Mouse (Mus musculus) myocyte (in vitro differentiated cells): Measurements from ENCODE around the gene Cd3g. TPM values are rescaled to one million over a fixed set of nuclear protein-coding genes. Genes with fewer than 3 reads are reported as not detected.

Experiments used
- H3K27me3 ChIP-seq: one replicate; pipeline ENCODE4 v1.6.1; 2011; ENCODE audit not compliant: control insufficient read depth, insufficient read depth, insufficient read length
- H3K36me3 ChIP-seq: one replicate; pipeline ENCODE4 v1.6.1; 2011; ENCODE audit not compliant: control insufficient read depth, insufficient read depth
- H3K4me2 ChIP-seq: one replicate; pipeline ENCODE4 v1.6.1; 2011; ENCODE audit warnings: low read depth, control low read depth
- H3K4me3 ChIP-seq: one replicate; pipeline ENCODE4 v1.5.1; 2011; ENCODE audit warnings: mild to moderate bottlenecking, control low read depth, moderate library complexity
- H3K79me2 ChIP-seq: one replicate; pipeline ENCODE4 v1.6.1; 2011; ENCODE audit not compliant: control insufficient read depth, insufficient read depth
- H3ac ChIP-seq: one replicate; pipeline ENCODE4 v1.6.1; 2011; ENCODE audit not compliant: control insufficient read depth, insufficient read length
- CEBPB ChIP-seq: IDR thresholded peaks from 2 replicates; pipeline ENCODE4 v1.6.1; 2011; ENCODE audit warnings: mild to moderate bottlenecking, moderate library complexity; ENCODE audit not compliant: poor library complexity, insufficient read depth, severe bottlenecking
- E2F4 ChIP-seq: IDR thresholded peaks from one replicate; pipeline ENCODE4 v1.6.1; 2011; ENCODE audit warnings: mild to moderate bottlenecking, control low read depth, moderate library complexity; ENCODE audit not compliant: insufficient read depth
- MAX ChIP-seq: IDR thresholded peaks from one replicate; pipeline ENCODE4 v1.6.1; 2011; ENCODE audit warnings: low read depth, mild to moderate bottlenecking, control low read depth
- MYOD1 ChIP-seq, 3 experiments: IDR thresholded peaks; one replicate each; pipeline ENCODE4 v1.6.1; 2011; ENCODE audit warnings: control low read depth in 2 of 3, low read depth in 2 of 3, mild to moderate bottlenecking in 2 of 3, moderate library complexity in 1 of 3; ENCODE audit not compliant: insufficient read length in 2 of 3, control insufficient read depth in 1 of 3
- MYOG ChIP-seq, 3 experiments: IDR thresholded peaks; one replicate each; pipeline ENCODE4 v1.6.1; 2011; ENCODE audit warnings: control low read depth in 2 of 3, low read depth in 2 of 3, mild to moderate bottlenecking in 2 of 3; ENCODE audit not compliant: insufficient read length in 2 of 3, control insufficient read depth in 1 of 3, insufficient read depth in 1 of 3
- POLR2A ChIP-seq: IDR thresholded peaks from one replicate; pipeline ENCODE4 v1.6.1; 2011; ENCODE audit warnings: low read depth, mild to moderate bottlenecking, control low read depth, moderate library complexity; ENCODE audit not compliant: insufficient read length
- POLR2AphosphoS2 ChIP-seq: IDR thresholded peaks from one replicate; pipeline ENCODE4 v1.6.1; 2011; ENCODE audit warnings: low read depth, control low read depth; ENCODE audit not compliant: insufficient read length
- REST ChIP-seq: IDR thresholded peaks from one replicate; pipeline ENCODE4 v1.6.1; 2011; ENCODE audit warnings: mild to moderate bottlenecking, control low read depth, moderate library complexity; ENCODE audit not compliant: insufficient read depth, insufficient read length
- SRF ChIP-seq: IDR thresholded peaks from one replicate; pipeline ENCODE4 v1.6.1; 2011; ENCODE audit warnings: low read depth; ENCODE audit not compliant: control insufficient read depth, insufficient read length
- TCF12 ChIP-seq: IDR thresholded peaks from one replicate; pipeline ENCODE4 v1.6.1; 2011; ENCODE audit warnings: mild to moderate bottlenecking, control low read depth; ENCODE audit not compliant: poor library complexity, insufficient read depth, severe bottlenecking
- TCF3 ChIP-seq: IDR thresholded peaks from one replicate; pipeline ENCODE4 v1.6.1; 2011; ENCODE audit warnings: low read depth, control low read depth; ENCODE audit not compliant: insufficient read length
- USF1 ChIP-seq: IDR thresholded peaks from one replicate; pipeline ENCODE4 v1.6.1; 2011; ENCODE audit warnings: low read depth, mild to moderate bottlenecking, control low read depth, moderate library complexity
- polyA plus RNA-seq: library from polyadenylated mRNA; unstranded; fragments of >200 nt; fragmentation: generic; extraction: Trizol; gene quantifications from one replicate; pipeline ENCODE4 v1.2.1, GENCODE M21; 2012; ENCODE audit warnings: missing spikeins

Cd3g gene
- polyA plus RNA-seq, 1 experiment: 0.06 TPM

GRCm38 (mm10) chr9:45018031-45018430 lies 37.8 kb upstream of the Cd3g start:
- no peaks in the 10 kb centered on the region for H3K79me2 ChIP-seq
- no peak overlapping the region for H3K4me3 ChIP-seq
- no peaks in the 10 kb centered on the region for H3K36me3 ChIP-seq
- no peak overlapping the region for H3K4me2 ChIP-seq
- H3ac ChIP-seq: no peak overlapping the region
- no peaks in the 10 kb centered on the region for H3K27me3 ChIP-seq
- no peak for TF ChIP-seq TCF12
- no peak for TF ChIP-seq CEBPB
- no peak for TF ChIP-seq MYOD1 (IDR thresholded peaks at IDR 0.05; ENCODE audit: control insufficient read depth in 1 of 3, insufficient read length in 2 of 3, low read depth in 2 of 3)
- TF ChIP-seq MAX: no peak
- TF ChIP-seq POLR2AphosphoS2: no peak
- TF ChIP-seq USF1: no peak

GRCm38 (mm10) chr9:45015841-45016240 lies 35.6 kb upstream of the Cd3g start:
- no peaks in the 10 kb centered on the region for H3K36me3 ChIP-seq
- peaks cover 9% of the 10 kb centered on the region for H3K27me3 ChIP-seq
- H3ac ChIP-seq: no peak overlapping the region
- H3K4me3 ChIP-seq: no peak overlapping the region
- no peak for TF ChIP-seq USF1
- no peak for TF ChIP-seq MYOG (IDR thresholded peaks at IDR 0.05; ENCODE audit: control insufficient read depth in 1 of 3, insufficient read depth in 1 of 3, insufficient read length in 2 of 3, low read depth in 2 of 3)
- no peak for TF ChIP-seq CEBPB
- no peak for TF ChIP-seq E2F4
- TF ChIP-seq SRF: no peak
- no peak for TF ChIP-seq POLR2A
- TF ChIP-seq MYOD1 (IDR thresholded peaks at IDR 0.05; ENCODE audit: control insufficient read depth in 1 of 3, insufficient read length in 2 of 3, low read depth in 2 of 3): no peak
- no peak for TF ChIP-seq MAX
- no peak for TF ChIP-seq POLR2AphosphoS2
- no peak for TF ChIP-seq REST
- no peak for TF ChIP-seq TCF3
- TF ChIP-seq TCF12: no peak
- no peak overlapping the region for H3K4me2 ChIP-seq
- H3K79me2 ChIP-seq: no peaks in the 10 kb centered on the region

- Histone ChIP-seq H3K27me3 (peaks cover 9% of the 10 kb centered on the region), H3ac (no peak overlapping the region), H3K4me2 (no peak overlapping the region), H3K4me3 (no peak overlapping the region), H3K36me3 (no peaks in the 10 kb centered on the region), H3K79me2 (no peaks in the 10 kb centered on the region)
- TF ChIP-seq POLR2AphosphoS2 (no peak), MYOG (IDR thresholded peaks at IDR 0.05; ENCODE audit: control insufficient read depth in 1 of 3, insufficient read depth in 1 of 3, insufficient read length in 2 of 3, low read depth in 2 of 3) (no peak), CEBPB (no peak), E2F4 (no peak), MAX (no peak)
These were observed 34.6 kb upstream of the Cd3g start for GRCm38 (mm10) chr9:45014879-45015278.

GRCm38 (mm10) chr9:45011291-45011690 lies 31.1 kb upstream of the Cd3g start:
- H3K4me3 ChIP-seq: no peak overlapping the region
- no peaks in the 10 kb centered on the region for H3K36me3 ChIP-seq
- TF ChIP-seq USF1 (no peak), POLR2AphosphoS2 (no peak), SRF (no peak), TCF3 (no peak), REST (no peak), MYOG (IDR thresholded peaks at IDR 0.05; ENCODE audit: control insufficient read depth in 1 of 3, insufficient read depth in 1 of 3, insufficient read length in 2 of 3, low read depth in 2 of 3) (no peak), CEBPB (no peak), POLR2A (no peak), MAX (no peak), MYOD1 (IDR thresholded peaks at IDR 0.05; ENCODE audit: control insufficient read depth in 1 of 3, insufficient read length in 2 of 3, low read depth in 2 of 3) (no peak), E2F4 (no peak), TCF12 (no peak)
- no peak overlapping the region for H3K4me2 ChIP-seq
- no peak overlapping the region for H3ac ChIP-seq
- H3K27me3 ChIP-seq: peaks cover 9% of the 10 kb centered on the region
- H3K79me2 ChIP-seq: no peaks in the 10 kb centered on the region

- H3K36me3 ChIP-seq: no peaks in the 10 kb centered on the region
- TF ChIP-seq USF1 (no peak), POLR2A (no peak), CEBPB (no peak), TCF3 (no peak), SRF (no peak), MYOG (IDR thresholded peaks at IDR 0.05; ENCODE audit: control insufficient read depth in 1 of 3, insufficient read depth in 1 of 3, insufficient read length in 2 of 3, low read depth in 2 of 3) (no peak), TCF12 (no peak), MAX (no peak), E2F4 (no peak), MYOD1 (IDR thresholded peaks at IDR 0.05; ENCODE audit: control insufficient read depth in 1 of 3, insufficient read length in 2 of 3, low read depth in 2 of 3) (no peak), POLR2AphosphoS2 (no peak), REST (no peak)
These were observed 30.2 kb upstream of the Cd3g start for GRCm38 (mm10) chr9:45010461-45010860.

More at GRCm38 (mm10) chr9:45010461-45010860, 30.2 kb upstream of the Cd3g start:
- Histone ChIP-seq H3ac (no peak overlapping the region), H3K27me3 (peaks cover 9% of the 10 kb centered on the region), H3K4me2 (no peak overlapping the region), H3K4me3 (no peak overlapping the region), H3K79me2 (no peaks in the 10 kb centered on the region)
